Mouse (Mus musculus): ENCODE data around the gene Gfi1b.

GRCm38 (mm10) chr2:28610716-28611406 is 10.9 kb downstream of the Gfi1b start:
- TF ChIP-seq CTCF (IDR thresholded peaks at IDR 0.05; ENCODE audit: low read depth, low read length) (no peak), EP300 (IDR thresholded peaks at IDR 0.05; ENCODE audit: insufficient read depth, low read depth, low read length) (no peak), POLR2A (IDR thresholded peaks at IDR 0.05; ENCODE audit: insufficient read depth, low read length) (no peak)

Measured in ES-Bruce4 (cell line).